ENCODE assay signal across 8 mouse cellular contexts in genomic region chr6:119443742-119444645, GRCm38 (mm10). TPM values are rescaled to one million over a fixed set of nuclear protein-coding genes. Genes with fewer than 3 reads are reported as not detected.
DNase-seq lines count a peak whose midpoint lies in the region; ATAC-seq lines count a peak whose summit lies in the region.

No protein-coding gene starts in this region.

- peak; percentile 62 for ATAC-seq in hindbrain, embryonic 13.5 days (ENCODE audit: low FRiP score)

- H3K4me1 ChIP-seq in hindbrain, embryonic 13.5 days (replicated peaks) = peaks cover 15% of the 10 kb centered on the region

- DNase-seq in R1 (ENCODE audit: low read depth, low spot score) = peak; percentile 90
- peak; percentile 76 for DNase-seq in cerebellum, adult 9-11 months
- peak; percentile 46 to 71 for DNase-seq in frontal cortex, postnatal 14 days (ENCODE audit: low spot score in 2 of 2)
- peak; percentile 60 to 69 for DNase-seq in layer of hippocampus, postnatal 36 days
- DNase-seq in lung, postnatal 36 days = peak; percentile 86
- DNase-seq in retina, embryonic 14.5 days (ENCODE audit: low spot score) = peak; percentile 93
- DNase-seq in thymus, postnatal 36 days = peak; percentile 72 to 74

- WGBS in hindbrain, embryonic 13.5 days = 48% methylated on average over 12 of the region's 12 CpGs

- no peak overlapping the region for H3K4me3 ChIP-seq in hindbrain, embryonic 13.5 days

- H3K27ac ChIP-seq in hindbrain, embryonic 13.5 days = peak overlapping the region; percentile 55; the same call in 1 of the 2 replicates

- no peaks in the 10 kb centered on the region for H3K36me3 ChIP-seq in hindbrain, embryonic 13.5 days

- H3K9ac ChIP-seq in hindbrain, embryonic 13.5 days = no peak overlapping the region

- H3K27me3 ChIP-seq in hindbrain, embryonic 13.5 days = no peaks in the 10 kb centered on the region

- H3K9me3 ChIP-seq in hindbrain, embryonic 13.5 days = no peaks in the 10 kb centered on the region

- H3K4me2 ChIP-seq in hindbrain, embryonic 13.5 days = peak overlapping the region; percentile 29; the same call in 1 of the 2 replicates

RNA-seq across cellular contexts. Expression of gene Adipor2, which starts 26.5 kb away (rescaled TPM):
- 38.0 and 44.1 TPM in 2 replicates for polyA plus RNA-seq in hindbrain, embryonic 13.5 days (2015; fragmentation: Nextera tagmentation; extraction: Ambion mirVana)
- 10 to 100 TPM; 36.2 to 41.5 TPM for total RNA-seq in layer of hippocampus, postnatal 36 days (2021)

RNA-seq across cellular contexts. Expression of gene Fbxl14, which starts 35.5 kb away (rescaled TPM):
- 3.2 and 3.3 TPM in 2 replicates for polyA plus RNA-seq in hindbrain, embryonic 13.5 days (2015; fragmentation: Nextera tagmentation; extraction: Ambion mirVana)
- 10 to 100 TPM; 31.6 to 33.6 TPM for total RNA-seq in layer of hippocampus, postnatal 36 days (2021)
